18 mouse cellular contexts compared by ENCODE assay signal in the genomic region with DNA sequence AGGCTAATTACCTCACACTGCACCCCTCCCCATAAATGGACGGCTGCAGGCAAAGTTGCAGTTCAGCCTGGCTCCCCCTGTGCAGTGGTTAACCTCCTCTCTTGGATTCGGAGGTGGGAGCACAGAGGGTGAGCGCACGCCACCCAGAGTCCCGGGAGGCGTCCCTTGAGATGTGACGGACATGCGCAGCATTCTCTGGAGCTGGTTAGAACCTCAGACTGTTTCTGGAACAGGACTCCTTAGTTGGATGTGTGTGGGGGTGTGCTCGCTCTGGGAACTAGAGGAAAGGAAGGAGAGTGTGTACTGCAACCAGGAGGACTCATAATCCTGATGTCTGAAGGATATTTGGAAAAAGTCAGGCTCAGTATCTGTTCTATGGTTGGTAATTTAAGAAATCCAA.
"Had no signal": no experiment of that assay in that cellular context is flagged by ENCODE, and none has a peak within 500 bp of the region (broad histone marks: within the 10 kb centered on the region; RNA-seq: fewer than 3 reads in every experiment).

No protein-coding gene starts in this region.

- H3K4me1 ChIP-seq: kidney, embryonic 15.5 days; liver, embryonic 13.5 days; stomach, embryonic 15.5 days had no signal

- H3K9me3 ChIP-seq: kidney, embryonic 15.5 days; limb, embryonic 12.5 days; liver, embryonic 13.5 days; midbrain, embryonic 12.5 days; stomach, embryonic 15.5 days had no signal

- H3K4me3 ChIP-seq: kidney, embryonic 15.5 days; limb, embryonic 12.5 days; liver, embryonic 13.5 days; midbrain, embryonic 12.5 days; stomach, embryonic 15.5 days had no signal

- H3K36me3 ChIP-seq: liver, embryonic 13.5 days; stomach, embryonic 15.5 days had no signal

- H3K9ac ChIP-seq: kidney, embryonic 15.5 days; limb, embryonic 12.5 days; liver, embryonic 13.5 days; midbrain, embryonic 12.5 days; stomach, embryonic 15.5 days had no signal

- H3K27ac ChIP-seq: kidney, embryonic 15.5 days; limb, embryonic 12.5 days; liver, embryonic 13.5 days; midbrain, embryonic 12.5 days; stomach, embryonic 15.5 days had no signal

- H3K27me3 ChIP-seq: kidney, embryonic 15.5 days; limb, embryonic 12.5 days; liver, embryonic 13.5 days; midbrain, embryonic 12.5 days; stomach, embryonic 15.5 days had no signal

- ATAC-seq: midbrain, embryonic 16.5 days had no signal

- DNase-seq: kidney, adult 11 months; kidney, adult 8-10 months; kidney, postnatal 10 days; kidney, postnatal 36 days; liver; liver, embryonic 13.5 days; lung, adult 2 months; lung, postnatal 14 days; lung, postnatal 4 days; right cerebral cortex, postnatal 25 days; spleen, adult 18-20 months; thymus, adult 18-20 months; thymus, postnatal 36 days had no signal

- H3K4me2 ChIP-seq: kidney, embryonic 15.5 days; limb, embryonic 12.5 days; liver, embryonic 13.5 days; midbrain, embryonic 12.5 days; stomach, embryonic 15.5 days had no signal
